Comparison of ENCODE assay signal across 31 mouse cellular contexts in the genomic region with DNA sequence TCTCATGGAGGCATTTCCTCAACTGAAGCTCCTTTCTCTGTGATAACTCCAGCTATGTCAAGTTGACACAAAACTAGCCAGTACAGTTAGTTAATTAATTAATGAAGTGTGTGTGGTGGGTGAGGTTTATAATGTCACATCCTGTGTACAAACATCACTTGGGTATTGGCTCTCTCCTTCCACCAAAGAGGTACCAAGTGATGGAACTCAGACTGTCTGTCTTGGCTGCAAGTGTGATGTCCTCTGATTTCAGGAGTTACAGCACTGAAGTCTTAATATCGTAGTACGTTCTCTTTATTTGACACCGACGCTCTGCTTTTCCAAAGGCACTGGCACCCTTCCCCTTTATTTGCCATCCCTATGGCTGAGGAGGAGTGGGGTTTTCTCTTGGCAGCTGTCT. TPM values are rescaled to one million over a fixed set of nuclear protein-coding genes. Genes with fewer than 3 reads are reported as not detected.
"Had no signal": no experiment of that assay in that cellular context is flagged by ENCODE, and none has a peak within 500 bp of the region (broad histone marks: within the 10 kb centered on the region; RNA-seq: fewer than 3 reads in every experiment).

No protein-coding gene starts in this region.

- H3K27me3 ChIP-seq: heart, embryonic 15.5 days; hindbrain, embryonic 13.5 days; hindbrain, embryonic 15.5 days; kidney, embryonic 15.5 days; limb, embryonic 13.5 days; limb, embryonic 15.5 days had no signal

- H3K27ac ChIP-seq: heart, adult 2 months; heart, embryonic 13.5 days; heart, embryonic 15.5 days; hindbrain, embryonic 13.5 days; hindbrain, embryonic 15.5 days; hindbrain, postnatal 0 days; kidney, embryonic 15.5 days; layer of hippocampus, adult 2 months; left cerebral cortex, adult 2 months; limb, embryonic 13.5 days; limb, embryonic 15.5 days had no signal

- H3K9ac ChIP-seq: heart, embryonic 13.5 days; heart, embryonic 15.5 days; hindbrain, embryonic 13.5 days; hindbrain, embryonic 15.5 days; kidney, embryonic 15.5 days; limb, embryonic 13.5 days; limb, embryonic 15.5 days had no signal

- H3K36me3 ChIP-seq: heart, embryonic 13.5 days; heart, embryonic 15.5 days; hindbrain, embryonic 13.5 days; hindbrain, embryonic 15.5 days; kidney, embryonic 15.5 days; limb, embryonic 13.5 days; limb, embryonic 15.5 days had no signal

- H3K4me2 ChIP-seq: heart, embryonic 11.5 days; heart, embryonic 13.5 days; heart, embryonic 15.5 days; hindbrain, embryonic 13.5 days; hindbrain, embryonic 15.5 days; kidney, embryonic 15.5 days; limb, embryonic 13.5 days; limb, embryonic 15.5 days had no signal

- H3K9me3 ChIP-seq: heart, embryonic 13.5 days; heart, embryonic 15.5 days; hindbrain, embryonic 13.5 days; hindbrain, embryonic 15.5 days; kidney, embryonic 15.5 days; limb, embryonic 13.5 days; limb, embryonic 15.5 days had no signal

- ATAC-seq: hindbrain, postnatal 0 days; intestine, embryonic 16.5 days had no signal

- DNase-seq: gastrocnemius, postnatal 14 days; gastrocnemius, postnatal 36 days; heart, adult 11 months; heart, adult 2 months; heart, postnatal 14 days; heart, postnatal 36 days; kidney, adult 11 months; kidney, adult 2 months; kidney, adult 9 months; kidney, postnatal 10 days; kidney, postnatal 25 days; kidney, postnatal 4 days; left cerebral cortex, postnatal 4 days had no signal

- H3K4me3 ChIP-seq: heart, adult 2 months; heart, embryonic 13.5 days; heart, embryonic 15.5 days; hindbrain, embryonic 13.5 days; hindbrain, embryonic 15.5 days; kidney, embryonic 15.5 days; layer of hippocampus, adult 2 months; left cerebral cortex, adult 2 months; limb, embryonic 13.5 days; limb, embryonic 15.5 days had no signal

- H3K4me1 ChIP-seq: heart, embryonic 13.5 days; heart, embryonic 15.5 days; hindbrain, embryonic 13.5 days; hindbrain, embryonic 15.5 days; kidney, embryonic 15.5 days; limb, embryonic 13.5 days; limb, embryonic 15.5 days had no signal

RNA-seq across cellular contexts. Expression of a gene that starts 13.4 kb away (rescaled TPM):
- polyA plus RNA-seq: gonadal fat pad, adult 2 months; heart, adult 2 months; heart, embryonic 11.5 days; heart, embryonic 15.5 days; heart, postnatal 0 days; hindbrain, embryonic 11.5 days; hindbrain, embryonic 13.5 days; hindbrain, embryonic 15.5 days; hindbrain, postnatal 0 days; intestine, embryonic 14.5 days; intestine, embryonic 16.5 days; kidney, embryonic 15.5 days; limb, embryonic 11.5 days; limb, embryonic 13.5 days; liver, adult 2 months had no signal
